Mouse (Mus musculus) cerebellum, postnatal 25 days (tissue): ENCODE measurements at regions not wholly inside any gene's neighbourhood (a gene's known extent, or its start where the extent isn't known, plus 50 kb on each side); places are given as distances from the start of the nearest gene placed in this dataset.

Experiments used
- DNase-seq, 2 experiments: peaks; one replicate each; pipeline ENCODE4 v3.0.0; 2021; ENCODE audit warnings: mixed read lengths in 2 of 2

DNA sequence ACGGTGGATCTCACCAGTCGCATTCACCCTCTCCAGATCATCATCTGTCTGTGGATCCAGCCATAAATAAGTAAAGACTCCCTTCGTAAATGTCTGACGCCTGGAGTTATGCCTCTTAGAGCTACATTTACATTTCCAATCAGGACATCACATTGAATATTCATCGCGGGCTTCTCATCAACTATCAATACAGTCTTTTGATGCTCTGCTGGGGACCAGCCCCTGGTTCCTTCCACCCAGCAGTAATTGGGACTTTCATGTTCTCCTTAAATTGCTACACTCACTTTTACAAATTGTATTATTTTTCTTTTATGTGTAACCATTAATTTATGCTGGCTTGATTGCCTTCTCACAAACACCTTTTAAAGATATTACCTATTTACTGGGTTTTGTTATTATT, 125.7 kb upstream of the Cnr1 start:
- no peak for DNase-seq

DNA sequence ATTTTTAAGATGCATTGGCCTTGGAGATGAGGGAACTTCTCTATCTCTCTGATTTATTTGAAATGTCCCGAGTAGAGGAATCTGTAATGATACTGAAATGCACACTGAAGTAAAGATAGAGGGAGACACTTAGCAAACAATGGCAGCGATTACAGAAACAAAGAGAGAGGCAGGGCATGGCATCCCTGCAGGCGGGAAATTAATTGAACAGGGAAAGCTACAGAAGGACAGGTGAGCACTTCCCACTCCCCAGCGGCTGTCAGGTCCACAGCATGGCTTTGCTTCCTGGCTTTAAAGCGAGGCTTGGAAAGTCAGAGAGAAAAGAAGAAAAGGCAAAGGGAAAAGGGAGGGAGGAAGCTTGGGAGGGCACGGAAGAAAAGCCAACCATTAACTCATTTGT, 125.3 kb upstream of the Cnr1 start:
- DNase-seq: peak; percentile 56 to 59

DNA sequence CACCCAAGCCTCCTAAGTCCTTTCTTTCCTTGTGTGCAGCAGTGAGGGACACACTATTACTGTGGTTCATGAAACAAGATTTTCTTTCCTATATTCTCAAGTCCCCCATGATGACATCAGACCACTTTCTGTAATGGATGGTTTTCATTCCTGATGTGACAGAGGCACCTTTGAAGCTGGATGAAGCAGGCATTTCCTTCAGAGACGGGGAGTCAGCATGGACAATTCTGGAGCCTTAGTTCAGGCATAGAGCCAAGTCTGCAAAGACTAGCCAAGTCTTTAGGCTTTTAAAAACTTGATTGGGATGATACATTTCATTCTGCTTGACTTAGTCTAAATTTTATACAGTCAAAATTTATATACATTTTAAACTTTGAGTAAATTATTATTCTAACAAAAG, 124.6 kb upstream of the Cnr1 start:
- DNase-seq: peak in 1 of 2 experiments; percentile 47

DNA sequence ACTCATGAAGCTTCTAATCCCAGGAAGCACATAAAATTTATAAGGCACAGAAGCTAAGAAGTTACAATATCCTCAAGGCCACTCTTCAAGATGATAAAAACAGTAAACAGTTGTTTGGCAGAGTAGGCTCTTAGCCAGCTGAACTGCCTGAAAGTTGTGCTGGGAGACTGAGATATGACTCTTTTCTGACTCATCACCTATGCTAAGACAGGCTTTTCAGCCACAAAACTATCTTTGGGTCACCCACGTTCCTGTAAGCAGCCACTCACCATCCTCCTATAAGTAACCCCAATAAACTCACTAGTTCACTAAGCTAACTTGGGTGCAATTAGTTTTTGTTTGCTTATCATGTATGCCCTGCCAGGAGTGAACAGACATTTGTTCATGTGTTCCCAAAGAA, 112.1 kb upstream of the Cnr1 start:
- DNase-seq: no peak

DNA sequence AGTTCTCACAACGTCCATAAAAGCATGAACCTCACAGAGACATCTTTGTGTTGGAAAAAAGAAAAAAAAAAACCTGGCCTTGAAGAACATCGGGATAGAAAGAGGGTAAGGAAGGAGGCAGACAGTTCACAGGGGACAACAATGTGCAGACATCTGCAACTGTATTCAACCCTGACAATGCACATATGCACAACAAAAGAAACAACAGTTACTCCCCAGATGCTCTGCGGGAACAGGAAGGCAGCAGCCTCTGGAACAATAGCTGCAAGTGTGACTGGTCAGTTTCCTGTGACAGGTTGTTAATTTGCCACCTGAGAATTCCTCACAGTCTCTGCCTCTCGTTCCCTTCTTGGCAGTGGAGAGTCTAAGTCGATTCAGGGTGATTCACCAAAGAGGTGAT, 100.5 kb upstream of the Cnr1 start:
- DNase-seq: no peak

DNA sequence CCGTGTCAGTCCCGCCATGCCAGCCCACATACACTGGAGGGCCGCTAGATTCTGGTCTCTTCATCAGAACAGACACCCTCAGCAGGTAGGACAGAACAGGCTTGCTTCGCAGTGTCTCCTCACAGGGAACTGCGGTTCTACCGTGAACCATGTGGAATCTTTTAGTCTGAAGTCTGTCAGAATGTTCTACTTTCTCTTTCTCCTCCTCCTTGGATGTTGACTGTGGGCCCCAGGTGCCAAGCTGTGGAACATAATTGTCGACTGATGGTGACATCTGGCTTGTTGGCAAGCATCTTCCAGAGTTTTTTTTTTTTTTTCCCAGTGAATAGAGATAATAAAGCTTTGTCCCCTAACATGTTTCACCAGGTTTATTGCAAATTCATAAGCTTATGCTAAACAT, 91.3 kb upstream of the Cnr1 start:
- DNase-seq: peak in 1 of 2 experiments; percentile 22

DNA sequence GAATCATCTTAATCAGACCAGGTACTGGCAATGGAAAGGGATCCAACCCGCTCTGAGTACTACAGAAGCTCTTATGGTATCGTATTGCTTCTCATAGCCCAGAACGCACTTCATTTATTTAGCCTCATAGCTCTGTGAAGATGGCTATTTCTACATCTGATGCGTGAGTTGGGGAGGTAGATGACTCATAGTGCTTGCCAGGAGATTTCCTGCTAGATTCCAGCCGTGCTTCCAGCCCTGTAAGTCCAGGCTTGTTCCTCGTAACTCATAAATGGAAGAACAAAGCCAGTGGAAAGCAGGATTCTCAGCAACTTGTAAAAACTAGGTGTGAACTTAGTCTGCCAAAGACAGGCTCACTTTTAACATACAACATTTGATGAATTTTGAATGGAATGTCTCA, 86.0 kb upstream of the Cnr1 start:
- DNase-seq: no peak

DNA sequence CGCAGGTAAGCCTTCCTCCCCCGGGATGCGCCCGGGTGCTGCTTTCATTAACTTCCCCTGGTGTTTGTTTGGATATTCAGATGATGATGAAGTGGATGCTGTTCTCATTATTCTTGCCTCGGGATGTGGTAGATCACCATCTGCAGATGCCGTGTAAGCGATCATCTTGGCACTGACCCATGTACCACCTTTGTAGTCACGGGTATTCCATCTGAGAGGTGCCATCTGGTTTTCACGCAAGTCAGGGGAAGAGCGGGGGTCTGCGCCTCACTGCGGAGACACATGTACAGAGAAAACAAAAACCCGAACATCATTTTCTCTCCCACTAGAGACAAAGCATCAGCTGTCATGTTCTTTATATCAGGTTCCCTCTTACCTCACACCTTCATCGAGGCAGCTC, 84.3 kb upstream of the Cnr1 start:
- peak; percentile 21 to 31 for DNase-seq

DNA sequence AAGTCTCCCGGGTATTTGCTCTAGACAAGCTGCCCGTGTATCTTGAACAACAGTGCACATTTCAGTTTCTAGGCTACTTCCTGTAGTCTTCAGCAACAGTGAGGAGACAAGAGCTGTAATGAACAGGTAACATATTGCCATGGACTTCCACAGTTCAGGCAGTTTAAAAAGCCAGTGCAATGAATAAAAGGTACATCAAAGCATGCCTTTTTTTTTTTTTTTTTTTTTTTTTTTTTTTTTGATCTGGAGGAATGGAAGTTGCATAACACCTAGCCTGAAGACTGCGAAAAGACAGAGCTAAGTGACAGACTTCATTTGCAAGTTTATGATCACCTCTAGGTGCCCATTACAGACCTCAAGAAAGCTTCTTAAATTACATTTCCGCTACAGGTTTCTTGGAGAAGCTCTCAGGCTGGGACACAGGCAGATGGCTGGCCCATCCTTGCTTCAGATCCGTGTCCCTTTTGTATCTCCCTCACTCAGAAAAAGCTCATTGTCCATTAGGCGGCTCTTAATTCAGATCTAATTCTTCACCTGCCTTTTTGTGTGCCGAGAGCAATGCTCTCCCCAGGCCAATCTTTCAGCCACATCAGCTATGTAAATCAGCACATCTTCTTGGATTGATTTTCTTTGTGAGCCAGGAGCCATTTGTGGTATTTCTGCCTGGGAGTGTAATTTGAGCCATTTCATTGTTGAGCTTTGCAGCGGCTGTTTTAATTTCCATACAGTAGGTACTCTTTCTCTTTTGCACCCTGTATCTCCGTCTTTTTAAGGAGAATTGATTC, 78.6 kb upstream of the Cnr1 start:
- DNase-seq: no peak

DNA sequence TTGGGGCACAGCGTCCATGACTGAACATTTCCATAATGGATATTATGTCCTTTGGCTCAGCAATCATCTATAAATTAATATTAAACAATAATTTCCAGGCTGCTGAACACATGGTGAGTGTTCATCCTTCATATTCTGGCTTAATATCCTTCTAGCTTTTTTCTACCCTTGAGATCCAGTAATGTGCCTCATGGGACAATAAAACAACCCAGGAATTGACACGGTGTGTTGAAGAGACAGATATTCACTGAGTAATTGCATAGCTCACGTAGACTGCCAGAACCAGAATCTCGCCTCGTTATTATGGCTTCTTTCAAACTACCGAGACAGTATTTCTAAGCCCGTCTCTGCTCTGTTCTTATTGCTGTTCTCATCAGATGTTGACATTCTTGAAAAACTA, 74.1 kb upstream of the Cnr1 start:
- DNase-seq: no peak

DNA sequence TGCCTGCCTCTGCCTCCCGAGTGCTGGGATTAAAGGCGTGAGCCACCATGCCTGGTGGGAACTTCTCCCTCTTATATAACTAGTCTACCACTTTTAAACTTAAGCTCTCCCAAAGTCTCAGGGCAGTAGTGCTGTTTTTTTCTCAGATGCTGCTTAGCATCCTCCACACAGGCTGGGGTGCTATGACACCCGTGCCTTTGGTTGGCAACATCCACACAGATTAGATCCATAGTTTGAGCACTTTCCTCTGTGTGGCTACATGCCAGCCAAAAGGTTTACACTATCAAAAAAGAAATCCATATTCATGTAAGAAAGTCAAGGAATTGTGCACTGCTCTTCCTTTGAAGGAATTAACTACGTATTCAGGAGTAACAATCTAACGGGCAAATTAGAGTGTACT, 72.1 kb upstream of the Cnr1 start:
- DNase-seq: no peak

DNA sequence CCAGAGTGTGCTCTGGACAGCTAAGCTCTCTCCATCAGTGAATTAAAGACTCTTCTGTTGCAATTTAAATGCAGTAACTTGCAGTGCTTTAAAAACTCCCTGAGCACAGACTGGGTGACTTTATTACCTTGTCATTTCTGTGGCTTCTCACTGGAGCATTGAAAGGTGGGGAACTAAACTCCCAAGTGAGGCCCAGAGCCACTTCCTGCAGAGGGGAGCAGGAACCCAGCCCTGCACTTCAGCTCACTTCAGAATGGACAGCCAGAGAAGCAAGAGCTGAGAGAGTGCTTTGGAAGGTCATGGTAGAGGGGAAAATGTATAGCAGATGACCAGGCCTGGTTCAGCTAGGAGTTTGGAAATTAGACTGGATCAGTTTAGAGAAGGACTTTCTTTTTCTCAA, 69.3 kb upstream of the Cnr1 start:
- no peak for DNase-seq

DNA sequence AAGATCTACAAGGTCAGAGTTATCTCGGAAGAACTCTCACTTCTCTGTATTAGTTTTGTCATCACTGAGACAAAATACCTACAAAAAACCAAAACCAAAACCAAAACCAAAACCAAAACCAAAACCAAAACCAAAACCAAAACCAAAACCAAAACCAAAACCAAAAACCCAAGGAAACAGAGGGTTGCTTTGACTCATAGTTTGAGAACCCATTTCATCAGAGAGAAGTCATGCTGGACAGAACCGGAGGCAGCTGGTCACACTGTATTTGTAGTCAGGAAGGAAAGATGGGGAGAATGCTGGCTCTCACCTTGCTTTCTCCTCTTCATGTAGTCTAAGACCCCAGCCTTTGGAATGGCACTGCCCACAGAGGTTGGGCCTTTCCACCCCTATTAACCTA, 57.3 kb upstream of the Cnr1 start:
- no peak for DNase-seq

DNA sequence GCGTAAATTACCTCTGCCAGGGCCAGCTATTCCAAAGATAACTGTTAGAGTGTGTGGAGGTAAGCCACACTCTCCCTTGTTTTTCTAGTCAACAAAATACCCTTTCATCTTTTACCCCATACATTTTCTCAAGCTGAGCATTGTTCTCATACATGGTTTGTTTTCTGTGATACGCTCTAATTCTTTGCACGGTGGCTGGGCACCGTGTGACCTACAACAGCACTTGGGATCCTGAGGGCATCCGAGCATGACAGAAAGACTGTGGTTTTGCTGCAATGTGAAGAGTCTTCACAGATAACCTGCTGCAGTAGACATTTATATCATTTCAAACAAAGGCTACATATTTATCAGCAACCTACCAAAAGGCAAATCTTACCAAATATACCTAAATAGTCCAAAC, 55.1 kb upstream of the Cnr1 start:
- DNase-seq: no peak
